Mouse (Mus musculus): ENCODE measurements around the gene Efna3.

The Efna3 gene

GRCm38 (mm10) chr3:89337721-89338578 is 15.2 kb upstream of the Efna3 start, which contains the start of gene Efna4:
TSS of gene Efna4 (minus strand) at chr3:89338028.
- DNase-seq = peak; percentile 55

- DNase-seq = no peak
Observed at GRCm38 (mm10) chr3:89337062-89337720, 14.4 kb upstream of the Efna3 start.

- no peak for DNase-seq
Observed at GRCm38 (mm10) chr3:89336529-89336928, 13.8 kb upstream of the Efna3 start.

GRCm38 (mm10) chr3:89333053-89333452 is 10.3 kb upstream of the Efna3 start:
- no peak for DNase-seq

GRCm38 (mm10) chr3:89332476-89332875 is 9.7 kb upstream of the Efna3 start:
- DNase-seq = peak; percentile 48

- no peak for DNase-seq
Observed at GRCm38 (mm10) chr3:89332013-89332412, 9.2 kb upstream of the Efna3 start.

GRCm38 (mm10) chr3:89331561-89331960 is 8.8 kb upstream of the Efna3 start:
- no peak for DNase-seq

- no peak for DNase-seq
Observed at GRCm38 (mm10) chr3:89330948-89331347, 8.2 kb upstream of the Efna3 start.

- no peak for DNase-seq
Observed at GRCm38 (mm10) chr3:89330346-89330745, 7.6 kb upstream of the Efna3 start.

GRCm38 (mm10) chr3:89328623-89329022 is 5.9 kb upstream of the Efna3 start:
- no peak for DNase-seq

GRCm38 (mm10) chr3:89327371-89327870 is 4.7 kb upstream of the Efna3 start:
- DNase-seq = no peak

- no peak for DNase-seq
Observed at GRCm38 (mm10) chr3:89325882-89326281, 3.1 kb upstream of the Efna3 start.

- DNase-seq = no peak
Observed at GRCm38 (mm10) chr3:89322131-89322500, 649 bp downstream of the Efna3 start.

GRCm38 (mm10) chr3:89321183-89322130 is 1.3 kb downstream of the Efna3 start:
- no peak for DNase-seq

GRCm38 (mm10) chr3:89320581-89321182 is 2.1 kb downstream of the Efna3 start:
- peak; percentile 38 for DNase-seq

- no peak for DNase-seq
Observed at GRCm38 (mm10) chr3:89319591-89320350, 3.0 kb downstream of the Efna3 start.

- DNase-seq = no peak
Observed at GRCm38 (mm10) chr3:89318971-89319590, 3.7 kb downstream of the Efna3 start.

- DNase-seq = no peak
Observed at GRCm38 (mm10) chr3:89318316-89318715, 4.4 kb downstream of the Efna3 start.

- DNase-seq = no peak
Observed at GRCm38 (mm10) chr3:89317246-89317645, 5.5 kb downstream of the Efna3 start.

GRCm38 (mm10) chr3:89316833-89317232 is 5.9 kb downstream of the Efna3 start:
- peak; percentile 76 for DNase-seq
